Mouse (Mus musculus) adrenal gland, postnatal 14 days (tissue): ENCODE measurements around the gene Cggbp1. TPM values are rescaled to one million over a fixed set of nuclear protein-coding genes. Genes with fewer than 3 reads are reported as not detected.

ENCODE experiments used
- DNase-seq: peaks from one replicate; pipeline ENCODE4 v3.0.0; 2021; ENCODE audit warnings: mixed read lengths
- total RNA-seq: library from RNA; stranded (reverse); gene quantifications from 2 replicates; pipeline ENCODE4 v1.2.3, GENCODE M21; 2021

Gene Cggbp1
- total RNA-seq, 1 experiment from 2014 or later = 131 TPM

GRCm38 (mm10) chr16:64872841-64873240 lies 21.0 kb downstream of the Cggbp1 start:
- no peak for DNase-seq

DNA sequence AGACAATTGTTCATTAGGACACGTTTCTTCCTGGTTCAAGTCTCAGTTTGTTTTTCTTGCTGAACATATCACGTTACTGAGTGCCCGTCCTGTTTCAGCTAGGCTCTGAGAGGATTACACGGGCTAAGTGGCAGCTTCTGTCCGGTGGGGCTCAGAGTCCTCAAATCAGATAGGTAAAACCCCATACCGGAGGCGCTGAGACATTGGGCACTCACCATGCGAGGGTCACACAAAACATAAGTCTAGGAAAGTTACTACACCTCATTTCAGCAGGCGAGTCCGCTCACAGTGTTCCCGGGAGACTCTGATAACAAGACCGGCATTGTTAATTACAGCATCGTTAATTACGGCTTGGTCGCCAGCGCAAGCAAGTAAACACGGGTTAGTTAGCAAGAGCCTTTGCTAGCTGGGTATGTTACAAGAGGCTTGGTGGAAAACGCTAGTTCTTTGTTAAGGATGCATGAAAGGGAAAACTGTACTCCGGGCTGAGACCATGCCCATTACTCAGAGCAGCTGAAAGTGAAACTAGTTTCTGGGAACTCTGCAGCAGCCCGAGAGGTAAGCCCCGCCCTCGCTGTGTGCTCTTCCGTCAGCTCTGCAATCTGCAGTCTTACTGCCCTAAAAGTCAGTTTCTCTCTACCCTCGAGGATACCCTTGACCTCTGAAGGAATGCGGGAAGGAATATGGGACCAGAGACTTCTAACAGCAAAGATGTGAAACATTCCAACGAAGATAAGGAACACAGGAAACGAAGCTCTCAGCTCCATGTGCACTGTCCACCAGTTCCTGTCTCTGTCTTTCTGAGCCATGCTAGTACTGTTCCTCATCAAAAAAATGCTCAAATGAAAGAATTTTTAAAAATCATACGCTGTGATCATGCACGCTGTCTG lies 21.9 kb downstream of the Cggbp1 start:
- peak; percentile 83 for DNase-seq

GRCm38 (mm10) chr16:64875384-64875783 lies 23.6 kb downstream of the Cggbp1 start:
- no peak for DNase-seq

DNA sequence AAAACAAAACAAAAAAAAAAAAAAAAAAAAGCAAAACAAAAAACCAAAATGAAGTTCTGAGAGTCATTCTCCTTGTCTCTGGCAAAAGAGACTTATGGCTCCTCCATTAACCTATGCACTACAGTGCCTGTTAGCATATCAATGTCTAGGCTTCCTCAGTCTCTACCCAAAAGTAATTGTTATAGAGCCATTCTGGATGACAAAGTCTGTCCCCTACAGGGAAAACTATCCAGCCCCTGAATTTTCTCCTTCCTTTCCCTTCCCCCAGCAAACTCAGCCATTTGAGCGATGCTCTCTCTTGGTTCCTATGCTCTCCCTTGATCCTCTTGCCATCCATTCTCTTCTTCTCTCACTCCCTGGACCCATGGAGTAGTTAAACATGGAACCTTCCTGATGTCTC lies 24.0 kb downstream of the Cggbp1 start:
- no peak for DNase-seq

DNA sequence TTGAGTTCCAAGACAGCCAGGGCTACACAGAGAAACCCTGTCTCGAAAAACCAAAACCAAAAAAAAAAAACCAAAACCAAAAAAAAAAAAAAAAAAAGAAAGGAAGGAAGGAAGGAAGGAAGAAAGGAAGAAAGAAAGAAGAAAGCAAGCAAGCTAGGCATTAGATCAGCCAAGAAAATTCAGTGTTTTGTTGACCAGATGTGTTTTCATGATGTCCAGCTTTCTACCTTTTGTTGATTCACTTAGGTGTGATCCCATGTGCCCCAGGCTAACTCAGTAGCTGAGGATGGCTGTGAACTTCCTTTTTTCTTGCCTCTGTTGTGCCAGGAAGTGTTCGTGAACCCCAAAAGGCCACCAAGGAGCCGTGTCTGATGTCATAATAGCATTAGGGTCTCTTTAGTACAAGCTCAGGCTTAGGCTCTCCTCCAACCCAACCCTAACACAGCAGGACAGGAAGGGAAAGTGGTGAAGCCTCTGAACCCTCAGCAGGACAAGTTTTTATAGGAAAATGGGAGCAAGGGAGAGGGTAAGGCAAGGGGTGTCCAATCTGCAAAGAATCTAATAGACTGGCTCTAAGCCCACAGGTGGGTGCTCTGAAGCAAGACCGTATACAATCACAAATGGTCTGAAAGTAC lies 25.0 kb downstream of the Cggbp1 start:
- no peak for DNase-seq

GRCm38 (mm10) chr16:64877314-64877713 lies 25.5 kb downstream of the Cggbp1 start:
- no peak for DNase-seq

DNA sequence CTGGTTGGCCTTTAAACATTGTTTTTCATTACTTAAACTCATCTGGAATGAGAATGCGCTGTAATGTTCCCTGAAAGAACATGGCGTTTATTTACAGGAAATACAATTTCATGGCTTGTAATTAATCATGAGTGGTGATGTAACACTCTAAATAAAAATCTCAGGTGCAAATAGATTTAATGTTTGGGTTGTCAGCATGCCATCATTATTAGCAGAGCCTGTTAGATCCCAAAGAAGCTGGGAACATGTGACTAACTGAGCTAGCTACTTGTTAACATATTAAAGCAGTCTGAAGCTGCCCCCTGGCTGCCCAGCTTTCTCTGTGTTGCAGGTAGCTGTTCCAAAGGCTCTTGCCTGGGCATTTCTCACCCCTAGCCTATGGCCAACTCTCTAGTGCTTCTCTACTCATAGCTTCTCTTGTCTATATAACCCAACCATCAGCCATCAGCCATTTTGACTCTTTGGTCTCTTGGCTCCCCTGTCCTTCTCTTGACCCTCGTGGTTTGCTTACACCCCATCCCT lies 26.9 kb downstream of the Cggbp1 start:
- DNase-seq = no peak

DNA sequence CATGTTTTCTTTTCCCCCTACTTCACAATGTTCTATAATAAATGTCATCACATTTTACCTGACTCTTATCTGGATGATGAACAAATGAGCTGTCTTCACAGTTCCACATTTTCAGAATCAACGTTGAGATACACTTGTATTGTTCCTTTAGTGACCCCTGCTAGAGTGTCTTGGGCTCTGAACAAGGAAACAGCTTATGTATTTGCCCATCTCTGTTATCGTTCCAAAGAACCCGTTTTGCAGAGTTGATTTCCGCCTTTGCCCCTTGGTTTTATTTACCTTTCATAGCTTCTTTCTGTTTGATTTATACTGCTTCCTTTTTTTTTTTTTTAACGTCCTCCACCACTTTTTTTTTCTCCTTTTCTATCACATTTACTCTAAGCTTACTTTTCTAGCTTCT lies 27.9 kb downstream of the Cggbp1 start:
- DNase-seq = no peak

GRCm38 (mm10) chr16:64880986-64881385 lies 29.2 kb downstream of the Cggbp1 start:
- no peak for DNase-seq

DNA sequence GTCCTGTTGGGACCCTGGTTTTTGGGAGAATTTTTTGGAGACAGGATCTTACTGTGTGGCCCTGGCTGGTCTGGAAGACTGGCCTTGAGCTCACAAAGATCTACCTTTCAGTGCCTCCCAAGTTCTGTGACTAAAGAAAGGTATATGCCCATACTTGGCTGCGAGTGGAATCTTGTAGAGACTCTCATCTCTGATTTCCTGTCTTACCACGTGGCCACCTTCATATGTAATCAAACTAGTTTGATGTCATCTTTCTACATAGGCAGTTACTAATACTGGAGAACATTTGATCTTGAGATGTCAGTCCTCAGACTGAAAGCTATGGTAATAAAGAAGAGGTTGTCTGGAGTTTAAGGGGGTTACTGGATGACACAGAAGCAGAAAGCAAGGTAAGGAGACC lies 29.6 kb downstream of the Cggbp1 start:
- no peak for DNase-seq

GRCm38 (mm10) chr16:64883896-64884295 lies 32.1 kb downstream of the Cggbp1 start:
- DNase-seq = peak; percentile 19

DNA sequence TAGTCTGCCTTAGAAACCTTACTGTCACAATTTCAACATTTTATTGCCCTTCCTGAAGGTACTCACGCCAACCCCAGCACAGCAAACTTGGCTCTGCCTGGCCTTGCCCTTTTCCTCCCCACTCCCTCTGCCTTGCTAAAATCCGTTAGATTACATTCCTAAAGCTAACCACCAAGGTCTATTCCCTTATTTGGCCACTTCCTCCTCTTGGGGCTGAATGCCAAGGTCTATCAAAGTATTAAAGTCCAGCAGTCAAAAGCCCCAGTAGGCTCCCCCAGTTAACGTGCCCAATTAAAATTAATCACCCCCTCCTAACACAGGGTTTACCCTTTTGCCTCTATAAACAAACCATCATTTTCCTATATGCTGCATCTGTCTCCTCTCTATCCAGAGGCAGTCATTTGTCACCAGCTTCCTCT lies 32.6 kb downstream of the Cggbp1 start:
- peak; percentile 83 for DNase-seq

DNA sequence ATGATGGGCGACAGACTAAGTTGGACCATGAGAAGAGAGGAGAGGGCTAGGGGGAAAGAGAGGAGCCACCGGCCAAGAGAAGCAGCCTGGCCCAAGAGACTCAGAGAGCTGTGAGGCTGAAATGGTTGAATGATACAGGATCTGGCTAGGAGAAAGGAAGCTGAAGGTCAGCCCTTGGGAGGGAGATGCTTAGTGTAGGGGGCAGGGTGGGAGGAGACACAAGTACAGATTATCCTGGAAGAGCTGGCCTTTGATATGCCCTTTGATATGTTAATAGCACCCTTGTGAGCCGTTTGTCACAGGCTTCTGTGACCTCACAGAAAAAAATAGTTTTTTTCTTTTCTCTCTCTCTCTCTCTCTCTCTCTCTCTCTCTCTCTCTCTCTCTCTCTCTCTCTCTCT lies 33.3 kb downstream of the Cggbp1 start:
- peak; percentile 70 for DNase-seq

GRCm38 (mm10) chr16:64885547-64885946 lies 33.8 kb downstream of the Cggbp1 start:
- no peak for DNase-seq

DNA sequence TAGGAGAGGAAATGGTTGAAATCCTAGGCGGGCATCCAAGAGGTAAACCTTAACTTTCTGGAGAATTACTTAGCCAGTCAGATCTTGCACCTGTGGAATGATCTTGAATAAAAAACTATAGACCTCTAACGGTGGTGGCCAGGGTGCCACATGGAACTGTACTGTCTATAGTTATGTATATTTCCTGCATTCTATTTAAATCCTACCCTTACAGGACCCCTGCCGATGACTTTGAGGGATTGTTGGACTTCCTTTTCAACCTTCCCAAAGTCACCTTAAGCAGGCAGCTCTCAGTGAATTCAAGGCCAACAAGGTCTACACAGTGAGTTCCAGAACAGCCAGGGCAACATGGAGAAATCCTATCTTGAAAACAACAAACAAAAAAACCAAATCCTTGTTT lies 37.7 kb downstream of the Cggbp1 start:
- no peak for DNase-seq

DNA sequence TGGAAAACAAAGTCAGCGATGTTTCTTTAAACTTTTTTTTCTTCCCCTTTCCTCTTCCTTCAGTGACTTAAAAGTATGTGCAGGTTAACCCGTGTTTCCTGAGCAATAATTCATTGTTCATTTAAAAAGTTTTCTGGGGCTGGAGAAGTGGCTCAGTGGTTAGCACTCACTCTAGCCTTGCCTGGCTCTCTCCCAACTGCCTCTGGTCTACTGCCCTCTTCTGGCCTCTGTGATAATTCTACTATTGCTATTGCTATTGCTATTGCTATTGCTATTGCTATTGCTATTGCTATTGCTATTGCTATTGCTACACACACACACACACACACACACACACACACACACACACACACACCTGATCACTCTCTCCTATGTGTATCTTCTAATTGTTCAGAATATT lies 47.3 kb downstream of the Cggbp1 start:
- peak; percentile 65 for DNase-seq

GRCm38 (mm10) chr16:64903328-64903727 lies 51.5 kb downstream of the Cggbp1 start:
- DNase-seq = no peak

DNA sequence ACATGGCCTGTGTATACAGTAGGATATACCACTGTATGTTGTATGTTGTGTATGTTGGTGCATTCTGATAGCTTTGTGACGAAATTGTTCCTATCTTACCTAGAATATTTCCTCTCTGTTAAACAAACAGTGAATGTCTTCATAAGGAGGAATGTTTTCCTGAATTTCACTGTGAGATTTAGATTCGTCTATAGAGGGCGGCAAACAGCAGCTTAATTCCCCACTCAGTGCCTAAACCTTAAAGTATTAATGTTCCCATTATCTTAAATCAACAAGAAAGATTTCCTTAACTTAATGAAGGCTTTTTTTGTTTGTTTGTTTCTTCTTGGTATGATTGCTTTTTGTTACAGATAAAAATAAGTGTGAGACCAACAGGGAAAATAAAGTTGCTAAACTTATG lies 55.3 kb downstream of the Cggbp1 start:
- DNase-seq = no peak

- DNase-seq = no peak
Measured at GRCm38 (mm10) chr16:64908747-64909146, 57.0 kb downstream of the Cggbp1 start.
